Mouse (Mus musculus) liver, embryonic 14.5 days (tissue): ENCODE data around the gene Akr1c18. TPM values are rescaled to one million over a fixed set of nuclear protein-coding genes. Genes with fewer than 3 reads are reported as not detected.
"Not testable (repeated sequence)": the region's sequence is repeated elsewhere in the genome, so short reads cannot be mapped to it uniquely, and the experiment has no call there.

Experiments used
- ATAC-seq: fragments of 200-750 bp; cut with Nextera tagmentation; 2 replicates; pipeline ENCODE4 v1.8.0; 2017; ENCODE audit warnings: moderate number of reproducible peaks, mild to moderate bottlenecking, moderate library complexity; ENCODE audit not compliant: insufficient read depth
- DNase-seq, 3 experiments: peaks; one replicate each; pipeline ENCODE4 v3.0.0-alpha.2; 2012 to 2013; ENCODE audit warnings: low read depth in 3 of 3, low spot score in 3 of 3
- H3K27ac ChIP-seq: fragments of 300-500 bp; sonication (generic); 2 replicates; pipeline ENCODE4 v1.5.1; 2014; ENCODE audit warnings: moderate library complexity, mild to moderate bottlenecking, control low read depth, inconsistent platforms
- H3K27me3 ChIP-seq: fragments of 300-500 bp; sonication (generic); 2 replicates; pipeline ENCODE4 v1.6.1; 2014; ENCODE audit warnings: mild to moderate bottlenecking, low read length, moderate library complexity; ENCODE audit not compliant: control insufficient read depth, insufficient read depth
- H3K36me3 ChIP-seq: fragments of 300-500 bp; sonication (generic); replicated peaks from 2 replicates; pipeline ENCODE4 v1.6.1; 2014; ENCODE audit warnings: low read depth; ENCODE audit not compliant: control insufficient read depth, insufficient read depth
- H3K4me1 ChIP-seq, 2 experiments: fragments of 200-500 bp in 1 of 2; fragments of 300-500 bp in 1 of 2; sonication (generic) in 1 of 2; replicated peaks; 2 replicates each; pipeline ENCODE4 v1.6.1; 2012 to 2014; ENCODE audit warnings: antibody characterized with exemption in 1 of 2, inconsistent platforms in 1 of 2, low read length in 1 of 2; ENCODE audit not compliant: control insufficient read depth in 2 of 2, insufficient read depth in 2 of 2
- H3K4me2 ChIP-seq: fragments of 300-500 bp; sonication (generic); 2 replicates; pipeline ENCODE4 v1.6.1; 2014; ENCODE audit warnings: low read depth, mild to moderate bottlenecking, control low read depth, moderate library complexity
- H3K4me3 ChIP-seq, 2 experiments: fragments of 200-500 bp in 1 of 2; fragments of 300-500 bp in 1 of 2; sonication (generic) in 1 of 2; 2 replicates each; pipeline ENCODE4 v1.5.1; 2012 to 2014; ENCODE audit warnings: low read depth in 2 of 2, low read length in 2 of 2, mild to moderate bottlenecking in 2 of 2, control low read depth in 1 of 2, inconsistent platforms in 1 of 2, moderate library complexity in 1 of 2; ENCODE audit not compliant: insufficient read depth in 1 of 2
- H3K9ac ChIP-seq: fragments of 300-500 bp; sonication (generic); replicated peaks from 2 replicates; pipeline ENCODE4 v1.6.1; 2014; ENCODE audit warnings: mild to moderate bottlenecking, control low read depth, moderate library complexity
- H3K9me3 ChIP-seq: fragments of 300-500 bp; sonication (generic); 2 replicates; pipeline ENCODE4 v1.6.1; 2016; ENCODE audit warnings: low read length, mixed read lengths; ENCODE audit not compliant: control insufficient read depth
- CTCF ChIP-seq: IDR thresholded peaks from 2 replicates; pipeline ENCODE4 v1.5.1; 2016; ENCODE audit warnings: antibody characterized with exemption, low read depth, control low read depth
- EP300 ChIP-seq: IDR thresholded peaks from 2 replicates; pipeline ENCODE4 v1.6.1; 2016; ENCODE audit warnings: antibody characterized with exemption, low read depth
- WGBS: fragments of 180-500 bp; shearing (Covaris S2); extraction: QIAGEN DNeasy Blood & Tissue Kit; methylation state at CpG from one replicate; pipeline ENCODE4 v1.1.7; 2014; ENCODE audit not compliant: insufficient replicate concordance; 5-methylcytosine and 5-hydroxymethylcytosine counted together
- polyA plus RNA-seq, 2 experiments: library from polyadenylated mRNA; depleted of rRNA in 1 of 2; stranded (reverse) in 1 of 2; unstranded in 1 of 2; fragments of >200 nt; fragmentation: Nextera tagmentation in 1 of 2; extraction: Ambion mirVana in 1 of 2; gene quantifications; 2 replicates each; pipeline versions ENCODE4 v1.2.1 to v1.2.3; 2012 to 2014

The Akr1c18 gene
- polyA plus RNA-seq, 2 experiments: 0.18 to 0.90 TPM

DNA sequence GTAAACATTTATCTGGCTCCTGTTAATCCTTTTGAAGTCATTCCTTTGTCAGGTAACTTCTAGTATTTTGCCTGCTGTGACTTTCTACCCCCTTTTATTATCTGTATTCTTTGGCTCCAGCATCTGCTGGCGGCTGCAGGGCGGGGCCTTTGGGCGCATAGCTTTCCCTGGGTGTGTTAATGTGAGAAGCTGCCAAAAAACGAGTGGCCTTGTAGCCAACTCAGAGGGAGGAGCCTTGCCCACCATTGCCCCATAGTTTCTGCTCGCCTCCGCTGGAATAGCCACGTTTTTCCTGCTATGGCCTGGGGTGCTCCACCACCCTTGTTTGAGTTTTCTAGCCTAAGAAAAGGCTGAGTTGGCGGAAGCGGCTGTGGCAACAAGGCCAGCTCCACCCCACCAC lies 32.7 kb upstream of the Akr1c18 start:
- no peak for ATAC-seq

DNA sequence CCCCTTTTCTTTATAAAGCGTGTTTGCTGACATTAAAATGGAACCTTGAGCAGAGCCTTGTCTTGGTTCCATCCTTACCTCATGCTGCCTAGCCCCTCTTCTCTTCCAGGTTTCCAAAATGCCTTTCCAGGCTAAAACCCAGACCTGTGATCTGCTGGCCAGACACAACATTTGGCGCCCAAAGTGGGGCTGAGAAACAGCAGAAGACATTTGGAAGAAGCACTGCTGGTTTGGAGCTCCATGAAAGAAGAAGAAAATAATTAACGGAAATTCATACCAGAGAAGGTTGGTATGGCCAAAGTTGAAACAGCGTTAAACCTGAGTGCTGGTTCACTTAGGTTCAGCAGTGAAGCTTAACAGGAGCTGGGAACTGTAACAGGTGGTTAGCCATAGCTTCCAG lies 30.9 kb upstream of the Akr1c18 start:
- not testable (repeated sequence) for H3K27me3 ChIP-seq, ATAC-seq, H3K9ac ChIP-seq, H3K4me2 ChIP-seq, H3K4me1 ChIP-seq, H3K9me3 ChIP-seq, H3K27ac ChIP-seq, H3K36me3 ChIP-seq, DNase-seq, H3K4me3 ChIP-seq
- WGBS: 75% methylated on average over 4 of the region's 4 CpGs

More for the DNA sequence above, 32.7 kb upstream of the Akr1c18 start:
- Histone ChIP-seq H3K4me2 (no peak overlapping the region), H3K36me3 (no peaks in the 10 kb centered on the region), H3K9ac (no peak overlapping the region), H3K4me1 (no peaks in the 10 kb centered on the region), H3K9me3 (no peaks in the 10 kb centered on the region), H3K27ac (no peak overlapping the region), H3K27me3 (no peaks in the 10 kb centered on the region), H3K4me3 (no peak overlapping the region)
- WGBS: 68% methylated on average over 9 of the region's 9 CpGs
- DNase-seq: no peak
- no peak for TF ChIP-seq CTCF
- no peak for TF ChIP-seq EP300

DNA sequence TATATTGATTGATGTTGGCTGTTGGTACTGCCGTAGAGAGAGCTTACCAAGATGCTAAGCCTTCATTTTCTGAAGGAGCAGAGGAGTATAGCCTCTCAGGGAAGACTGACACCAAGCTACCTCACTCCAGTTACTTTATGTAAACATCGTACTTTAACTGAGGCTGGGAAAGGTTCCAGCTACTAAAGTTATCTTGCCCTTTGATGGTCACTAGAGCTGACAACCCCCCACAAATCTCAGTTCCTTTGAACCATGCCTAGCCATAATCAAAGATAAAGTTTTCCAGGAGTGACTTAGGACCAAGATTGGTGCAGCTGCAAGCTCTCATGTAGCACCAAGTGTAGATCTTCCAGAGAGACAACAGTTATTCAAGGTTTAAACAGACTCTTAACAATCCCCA lies 22.5 kb upstream of the Akr1c18 start:
- Histone ChIP-seq H3K9ac (no peak overlapping the region), H3K36me3 (no peaks in the 10 kb centered on the region), H3K9me3 (no peaks in the 10 kb centered on the region), H3K27me3 (no peaks in the 10 kb centered on the region), H3K4me1 (no peaks in the 10 kb centered on the region), H3K27ac (no peak overlapping the region), H3K4me2 (no peak overlapping the region), H3K4me3 (no peak overlapping the region)
- no peak for ATAC-seq
- 49% methylated on average over 2 of the region's 2 CpGs for WGBS
- TF ChIP-seq EP300 (no peak), CTCF (no peak)
- no peak for DNase-seq

DNA sequence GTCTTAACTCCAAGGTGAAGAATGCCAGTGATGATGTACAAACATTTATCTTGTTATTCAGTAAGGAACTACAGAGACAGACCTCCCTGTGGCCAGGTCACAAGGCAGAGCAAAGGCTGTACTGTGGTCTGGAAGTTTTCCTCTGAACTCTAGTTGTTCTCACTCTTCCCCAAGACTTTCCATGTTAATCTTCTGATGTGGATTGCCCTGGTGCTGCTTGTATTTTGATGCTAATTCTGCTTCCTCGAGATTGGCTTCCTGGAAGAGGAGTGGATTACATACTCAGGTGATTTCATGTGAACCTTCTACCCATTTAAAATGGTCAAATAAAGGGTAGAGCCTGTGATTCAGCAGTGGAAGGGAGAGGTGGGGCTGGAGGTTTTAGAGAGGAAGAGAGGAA lies 17.6 kb upstream of the Akr1c18 start:
- H3K27ac ChIP-seq: no peak overlapping the region
- no peak overlapping the region for H3K9ac ChIP-seq
- no peaks in the 10 kb centered on the region for H3K36me3 ChIP-seq
- WGBS: 15% methylated on average over 1 of the region's 1 CpGs
- H3K4me2 ChIP-seq: no peak overlapping the region
- TF ChIP-seq CTCF (no peak), EP300 (no peak)
- no peaks in the 10 kb centered on the region for H3K4me1 ChIP-seq
- DNase-seq (no peak), ATAC-seq (no peak)
- H3K4me3 ChIP-seq: no peak overlapping the region
- no peaks in the 10 kb centered on the region for H3K27me3 ChIP-seq
- H3K9me3 ChIP-seq: no peaks in the 10 kb centered on the region

DNA sequence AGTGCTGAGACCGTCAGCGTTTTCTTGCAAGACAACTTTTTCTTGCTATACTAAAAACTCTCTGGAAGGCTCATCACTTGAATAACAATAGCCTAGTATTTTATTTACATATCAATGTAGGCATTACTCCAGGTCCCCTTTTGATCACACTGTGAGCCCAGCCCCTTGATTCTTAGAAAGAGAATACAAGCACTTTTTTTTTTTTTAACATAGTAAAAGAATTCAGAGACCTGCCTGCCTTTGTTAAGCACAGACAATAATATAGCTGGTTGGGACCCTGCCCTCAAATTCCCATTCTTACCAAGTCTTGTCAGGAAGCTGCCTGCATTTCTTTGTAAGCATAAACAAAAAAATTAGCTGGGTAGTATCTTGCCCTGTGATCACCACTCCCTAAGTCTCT lies 4.8 kb upstream of the Akr1c18 start:
- DNase-seq (no peak), ATAC-seq (no peak)
- Histone ChIP-seq H3K9ac (no peak overlapping the region), H3K27me3 (no peaks in the 10 kb centered on the region), H3K36me3 (no peaks in the 10 kb centered on the region), H3K4me1 (no peaks in the 10 kb centered on the region), H3K4me2 (no peak overlapping the region), H3K27ac (no peak overlapping the region), H3K4me3 (no peak overlapping the region), H3K9me3 (no peaks in the 10 kb centered on the region)
- TF ChIP-seq CTCF (no peak), EP300 (no peak)
- 67% methylated on average over 2 of the region's 2 CpGs for WGBS

DNA sequence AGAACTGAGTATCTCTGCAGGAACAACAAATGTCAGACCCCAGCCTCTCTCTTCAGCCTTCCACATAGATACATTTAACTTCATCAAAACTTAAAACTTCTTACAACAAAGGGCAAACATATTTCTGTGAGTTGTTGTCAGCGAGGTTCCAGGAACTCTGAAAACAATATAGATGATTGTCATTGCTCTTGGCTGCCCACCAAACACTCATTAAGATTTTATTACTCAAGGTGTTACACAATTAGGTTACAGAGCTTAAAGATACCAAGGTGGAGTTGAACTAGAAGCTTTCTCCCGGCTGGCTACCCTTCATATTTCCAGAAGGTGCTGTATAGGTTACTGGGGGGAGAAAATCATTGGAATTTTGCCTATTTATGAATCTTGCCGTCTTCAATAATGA lies 3.1 kb upstream of the Akr1c18 start:
- ATAC-seq (no peak), DNase-seq (no peak)
- Histone ChIP-seq H3K27ac (no peak overlapping the region), H3K4me2 (no peak overlapping the region), H3K36me3 (no peaks in the 10 kb centered on the region), H3K4me3 (no peak overlapping the region), H3K9ac (no peak overlapping the region), H3K4me1 (no peaks in the 10 kb centered on the region), H3K27me3 (no peaks in the 10 kb centered on the region), H3K9me3 (no peaks in the 10 kb centered on the region)
- TF ChIP-seq EP300: no peak
- TF ChIP-seq CTCF: no peak
- WGBS: 45% methylated on average over 3 of the region's 3 CpGs
